Mouse (Mus musculus) embryonic stem cell, embryonic (primary cell): Measurements from ENCODE around the gene Prepl.

Experiments
- CTCF ChIA-PET, 4 experiments: fragments of 300-600 bp in 2 of 4; fragments of 350-600 bp in 2 of 4; sonication (Branson Sonifier 250); formaldehyde crosslinking; loops; one replicate each; lab custom pipeline; 2022; ENCODE audit warnings: inconsistent platforms in 2 of 4; lab: Charles Lee
- POLR2A ChIA-PET, 4 experiments: fragments of 300-600 bp in 2 of 4; fragments of 350-600 bp in 2 of 4; sonication (Branson Sonifier 250); formaldehyde crosslinking; loops; one replicate each; lab custom pipeline; 2022; ENCODE audit warnings: antibody characterized with exemption in 4 of 4, inconsistent platforms in 1 of 4; lab: Charles Lee

Prepl gene

GRCm38 (mm10) chr17:85038761-85039160 lies 51.3 kb downstream of the Prepl start:
- ChIA-PET CTCF (interaction anchor here in 3 of 4 experiments (0.5 to 0.9 kb wide), 4 partner anchors 15 to 587 kb away, joined by 3 to 7 read pairs (median 3); no protein-coding TSS in a partner anchor), POLR2A (interaction anchor here in 2 of 4 experiments (1.0 to 1.9 kb wide), 3 partner anchors 9 to 159 kb away, joined by 3 to 5 read pairs (median 3); no protein-coding TSS in a partner anchor)

DNA sequence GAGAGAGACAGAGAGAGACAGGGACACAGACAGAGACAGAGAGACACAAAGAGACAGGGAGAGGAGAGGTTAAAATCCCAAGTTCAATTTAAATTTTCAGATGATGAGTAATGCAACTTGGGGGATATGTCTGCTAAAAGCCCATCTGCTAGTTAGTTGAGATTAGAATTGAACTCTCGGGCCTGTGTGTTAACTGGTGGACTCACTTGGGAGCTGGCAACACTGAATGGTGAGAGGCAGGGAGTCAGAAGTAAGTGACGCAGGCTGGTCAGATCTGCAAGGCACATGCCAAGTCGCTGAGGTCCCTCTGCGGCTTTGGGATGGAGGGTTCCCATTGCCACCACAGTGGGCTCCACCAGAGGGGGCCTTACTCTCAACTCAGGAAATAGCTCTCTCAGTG lies 51.7 kb downstream of the Prepl start:
- ChIA-PET POLR2A (interaction anchor here in 2 of 4 experiments (0.6 to 1.9 kb wide), 4 partner anchors 9 to 1329 kb away, joined by 3 to 5 read pairs (median 3); no protein-coding TSS in a partner anchor), CTCF (interaction anchor here in 3 of 4 experiments (0.5 to 0.9 kb wide), 3 partner anchors 15 to 586 kb away, joined by 3 read pairs; no protein-coding TSS in a partner anchor)

GRCm38 (mm10) chr17:85037855-85038254 lies 52.2 kb downstream of the Prepl start:
- ChIA-PET POLR2A (interaction anchor here in 1 of 4 experiments (0.6 to 1.9 kb wide), 3 partner anchors 8 to 1330 kb away, joined by 3 to 5 read pairs (median 3); no protein-coding TSS in a partner anchor), CTCF (no interaction called here)

GRCm38 (mm10) chr17:85034068-85034467 lies 56.0 kb downstream of the Prepl start:
- CTCF ChIA-PET, result interaction anchor here in 2 of 4 experiments (0.6 to 0.7 kb wide), 2 partner anchors 313 to 444 kb away, joined by 3 to 5 read pairs; no protein-coding TSS in a partner anchor
- POLR2A ChIA-PET, result interaction anchor here (0.5 to 1.8 kb wide), 8 partner anchors 9 to 26 kb away, joined by 3 to 9 read pairs (median 4); no protein-coding TSS in a partner anchor

DNA sequence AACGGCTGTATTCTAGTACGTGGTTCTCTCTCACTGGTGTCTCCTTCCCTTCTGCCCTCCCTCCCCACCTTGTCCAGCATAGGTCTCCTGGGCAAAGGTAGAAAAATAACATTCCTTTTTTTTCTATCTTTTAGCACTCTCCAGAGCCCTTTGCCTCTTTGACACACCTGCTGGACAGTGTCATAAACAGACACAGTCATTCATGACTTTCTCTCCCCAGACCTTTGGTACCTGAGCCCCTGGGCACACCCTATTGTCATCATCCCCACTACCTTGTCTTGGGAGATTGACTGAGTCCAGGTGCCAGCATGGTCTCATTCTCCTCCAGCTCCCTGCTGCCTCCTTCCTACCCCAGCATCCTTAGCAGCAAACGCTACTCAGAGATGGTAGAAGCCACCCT lies 57.0 kb downstream of the Prepl start:
- ChIA-PET POLR2A (interaction anchor here in 3 of 4 experiments (0.9 to 1.5 kb wide), 5 partner anchors 10 to 25 kb away, joined by 3 to 9 read pairs (median 3); no protein-coding TSS in a partner anchor), CTCF (no interaction called here)

GRCm38 (mm10) chr17:85030651-85031050 lies 59.4 kb downstream of the Prepl start:
- CTCF ChIA-PET, result no interaction called here
- POLR2A ChIA-PET, result interaction anchor here in 3 of 4 experiments (0.6 to 2.0 kb wide), 8 partner anchors 8 to 158 kb away, joined by 3 to 7 read pairs (median 4); partner anchors contain the start of genes Camkmt (in 1 of the 3) and Prepl (in 1 of the 3)

GRCm38 (mm10) chr17:85028797-85029196 lies 61.2 kb downstream of the Prepl start:
- CTCF ChIA-PET, result interaction anchor here in 1 of 4 experiments (0.7 kb wide), 1 partner anchor 26 kb away, joined by 4 read pairs; no protein-coding TSS in a partner anchor
- POLR2A ChIA-PET, result interaction anchor here in 2 of 4 experiments (0.8 to 1.6 kb wide), 3 partner anchors 10 to 61 kb away, joined by 3 to 5 read pairs (median 4); partner anchors contain the start of genes Camkmt (in 1 of the 2) and Prepl (in 1 of the 2)

GRCm38 (mm10) chr17:85028093-85028739 lies 61.8 kb downstream of the Prepl start, which contains the start of gene Slc3a1:
Gene Slc3a1, plus strand, starts transcription at chr17:85028376.
- ChIA-PET POLR2A (interaction anchor here in 2 of 4 experiments (0.8 to 2.7 kb wide), 2 partner anchors 11 to 62 kb away, joined by 3 to 8 read pairs; partner anchors contain the start of genes Camkmt (in 1 of the 2) and Prepl (in 1 of the 2)), CTCF (interaction anchor here in 1 of 4 experiments (0.7 kb wide), 1 partner anchor 26 kb away, joined by 4 read pairs; no protein-coding TSS in a partner anchor)

GRCm38 (mm10) chr17:85027247-85027646 lies 62.8 kb downstream of the Prepl start:
- ChIA-PET POLR2A (interaction anchor here in 2 of 4 experiments (0.6 to 2.7 kb wide), 10 partner anchors 8 to 281 kb away, joined by 3 to 8 read pairs (median 3); partner anchors contain the start of genes Camkmt (in 1 of the 2) and Prepl (in 1 of the 2)), CTCF (no interaction called here)

DNA sequence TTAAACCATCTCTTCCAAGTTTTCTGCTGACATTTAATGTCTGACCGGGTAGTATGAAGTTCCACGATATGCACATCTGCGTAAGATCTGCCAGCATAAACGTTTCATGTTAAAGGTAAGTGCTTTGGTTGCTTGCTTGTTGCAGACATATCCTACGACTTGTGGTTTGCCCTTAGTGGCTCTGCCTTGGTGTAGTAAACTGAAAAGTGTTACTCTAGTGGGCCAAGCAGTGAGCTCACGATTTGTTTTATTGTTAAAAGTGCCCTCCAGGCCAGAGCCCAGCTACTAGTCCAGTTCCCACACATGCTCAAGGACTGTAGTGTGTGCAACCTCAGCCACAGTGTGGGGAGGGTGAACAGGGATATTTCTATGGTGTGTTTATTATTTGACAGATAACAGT lies 63.6 kb downstream of the Prepl start:
- CTCF ChIA-PET, result no interaction called here
- POLR2A ChIA-PET, result interaction anchor here in 2 of 4 experiments (0.7 to 2.7 kb wide), 13 partner anchors 7 to 93 kb away, joined by 3 to 8 read pairs (median 3); no protein-coding TSS in a partner anchor

DNA sequence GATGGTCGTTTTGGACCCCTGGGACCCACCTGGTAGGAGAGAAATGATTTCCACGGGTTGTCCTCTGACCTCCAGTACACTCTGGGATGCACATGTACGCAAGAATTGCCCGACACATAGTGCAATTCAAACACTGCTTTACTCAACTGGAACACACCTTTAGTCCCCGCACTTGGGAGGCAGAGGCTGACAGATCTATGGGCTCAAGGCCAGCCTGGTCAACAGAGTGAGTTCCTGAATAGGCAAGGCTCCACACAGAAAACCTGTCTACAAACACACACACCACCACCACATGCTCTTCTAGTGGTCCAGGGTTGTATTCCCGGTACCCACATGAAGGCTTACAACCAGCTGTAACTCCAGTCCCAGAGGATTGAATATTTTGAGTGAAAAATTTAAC lies 64.9 kb downstream of the Prepl start:
- ChIA-PET CTCF (no interaction called here), POLR2A (interaction anchor here in 2 of 4 experiments (0.5 to 2.2 kb wide), 4 partner anchors 11 to 59 kb away, joined by 3 to 11 read pairs (median 4); no protein-coding TSS in a partner anchor)

- CTCF ChIA-PET, result interaction anchor here in 3 of 4 experiments (0.6 to 1.5 kb wide), 4 partner anchors 10 to 609 kb away, joined by 3 to 4 read pairs (median 3); no protein-coding TSS in a partner anchor
Observed at GRCm38 (mm10) chr17:85024237-85024636, 65.8 kb downstream of the Prepl start.

GRCm38 (mm10) chr17:85023247-85024167 lies 66.5 kb downstream of the Prepl start:
- ChIA-PET POLR2A (interaction anchor here (0.5 to 2.2 kb wide), 35 partner anchors 8 to 1513 kb away, joined by 3 to 11 read pairs (median 3); partner anchors contain the start of genes Camkmt (in 3 of the 4), Prepl (in 3 of the 4) and Ppm1b (in 1 of the 4)), CTCF (interaction anchor here (0.6 to 2.0 kb wide), 36 partner anchors 9 to 1193 kb away, joined by 3 to 11 read pairs (median 4); partner anchors contain the start of gene Ppm1b (in 1 of the 4))

More at GRCm38 (mm10) chr17:85024237-85024636, 65.8 kb downstream of the Prepl start:
- POLR2A ChIA-PET, result interaction anchor here in 3 of 4 experiments (1.0 to 2.2 kb wide), 9 partner anchors 9 to 145 kb away, joined by 3 to 11 read pairs (median 4); partner anchors contain the start of genes Camkmt (in 2 of the 3) and Prepl (in 2 of the 3)

- CTCF ChIA-PET, result interaction anchor here in 2 of 4 experiments (0.6 to 0.8 kb wide), 2 partner anchors 25 to 183 kb away, joined by 3 to 4 read pairs; no protein-coding TSS in a partner anchor
- POLR2A ChIA-PET, result interaction anchor here in 2 of 4 experiments (0.5 to 2.2 kb wide), 9 partner anchors 9 to 175 kb away, joined by 3 to 7 read pairs (median 3); partner anchors contain the start of gene Ppm1b (in 1 of the 2)
Observed at GRCm38 (mm10) chr17:85020343-85020742, 69.7 kb downstream of the Prepl start.

DNA sequence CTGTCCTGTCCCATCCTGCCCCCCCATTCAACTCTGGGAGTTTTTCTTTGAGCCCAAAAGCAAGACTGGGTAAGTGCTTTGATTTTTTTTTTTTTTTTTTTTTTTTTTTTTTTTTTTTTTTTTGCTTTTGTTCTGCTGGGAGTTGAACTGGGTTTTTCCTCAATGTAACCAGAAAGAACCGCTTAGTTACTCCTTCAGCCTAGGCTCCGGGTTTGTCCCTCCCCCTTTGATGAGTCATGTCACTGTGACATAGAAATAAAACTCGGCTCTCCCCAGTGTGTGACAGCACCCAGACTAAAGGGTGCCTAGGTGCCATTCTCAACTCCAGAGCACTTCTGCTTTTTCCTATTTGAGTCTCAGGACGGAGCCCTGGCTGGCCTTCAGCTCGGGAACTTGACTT lies 71.2 kb downstream of the Prepl start:
- ChIA-PET CTCF (interaction anchor here in 2 of 4 experiments (0.6 to 0.7 kb wide), 3 partner anchors 26 to 829 kb away, joined by 3 to 4 read pairs (median 4); no protein-coding TSS in a partner anchor), POLR2A (interaction anchor here in 2 of 4 experiments (0.6 to 1.6 kb wide), 9 partner anchors 8 to 1953 kb away, joined by 3 to 7 read pairs (median 3); no protein-coding TSS in a partner anchor)

DNA sequence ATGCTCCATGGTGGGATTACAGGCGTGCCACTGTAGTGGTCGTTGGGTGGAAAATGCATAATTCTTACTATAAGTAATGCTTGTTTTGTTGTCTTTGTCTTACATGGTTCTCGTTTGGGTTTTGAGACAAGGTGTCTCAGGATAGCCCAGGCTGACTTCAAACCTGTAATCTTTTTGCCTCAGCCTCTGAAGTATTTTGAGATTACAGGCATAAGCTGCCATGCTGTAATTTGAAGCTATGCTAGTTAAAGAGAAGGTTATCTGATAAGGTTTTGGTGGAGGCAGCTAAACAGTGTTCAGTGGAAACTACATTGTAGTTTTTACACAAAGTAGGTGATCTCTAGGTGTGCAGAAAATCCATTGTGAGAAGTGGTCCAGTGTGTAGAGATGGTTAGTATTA lies 71.7 kb downstream of the Prepl start:
- ChIA-PET CTCF (interaction anchor here in 2 of 4 experiments (0.6 to 0.7 kb wide), 2 partner anchors 27 to 649 kb away, joined by 3 to 4 read pairs; no protein-coding TSS in a partner anchor), POLR2A (interaction anchor here in 2 of 4 experiments (0.7 to 2.0 kb wide), 9 partner anchors 8 to 233 kb away, joined by 3 to 8 read pairs (median 3); partner anchors contain the start of genes Camkmt (in 1 of the 2) and Prepl (in 1 of the 2))
